Mouse (Mus musculus) gastrocnemius, postnatal 25 days (tissue): ENCODE measurements around the gene Edem3. TPM values are rescaled to one million over a fixed set of nuclear protein-coding genes. Genes with fewer than 3 reads are reported as not detected.

ENCODE experiments used
- DNase-seq: peaks from one replicate; pipeline ENCODE4 v3.0.0; 2022
- total RNA-seq, 2 experiments: library from RNA; stranded (reverse); gene quantifications; 1 replicate in 1 of 2; 2 replicates in 1 of 2; pipeline ENCODE4 v1.2.3; 2021

Edem3 gene
- total RNA-seq, 2 experiments from 2014 or later, result 19.7 to 21.1 TPM

GRCm38 (mm10) chr1:151863135-151863796 lies 108.1 kb downstream of the Edem3 start:
- no peak for DNase-seq

GRCm38 (mm10) chr1:151863797-151864147 lies 108.6 kb downstream of the Edem3 start:
- DNase-seq, result no peak

- no peak for DNase-seq
Measured at GRCm38 (mm10) chr1:151864326-151864725, 109.2 kb downstream of the Edem3 start.

Other genes with a start within 250 kb of the Edem3 start
- gene Fam129a, start 184.2 kb upstream of the Edem3 start, total RNA-seq, result 10 to 100 TPM in 1 of 2 experiments, 1 to 10 TPM in 1; 9.7 to 15.8 TPM